Mouse (Mus musculus) right cerebral cortex, postnatal 25 days (tissue): ENCODE data around the gene Robo1.

Experiments
- DNase-seq: peaks from one replicate; pipeline ENCODE4 v3.0.0; 2022

The Robo1 gene

GRCm38 (mm10) chr16:73024326-73024725 lies 716.2 kb downstream of the Robo1 start:
- no peak for DNase-seq

GRCm38 (mm10) chr16:73027692-73028091 lies 719.6 kb downstream of the Robo1 start:
- DNase-seq = no peak

GRCm38 (mm10) chr16:73030999-73031398 lies 722.9 kb downstream of the Robo1 start:
- DNase-seq = no peak

DNA sequence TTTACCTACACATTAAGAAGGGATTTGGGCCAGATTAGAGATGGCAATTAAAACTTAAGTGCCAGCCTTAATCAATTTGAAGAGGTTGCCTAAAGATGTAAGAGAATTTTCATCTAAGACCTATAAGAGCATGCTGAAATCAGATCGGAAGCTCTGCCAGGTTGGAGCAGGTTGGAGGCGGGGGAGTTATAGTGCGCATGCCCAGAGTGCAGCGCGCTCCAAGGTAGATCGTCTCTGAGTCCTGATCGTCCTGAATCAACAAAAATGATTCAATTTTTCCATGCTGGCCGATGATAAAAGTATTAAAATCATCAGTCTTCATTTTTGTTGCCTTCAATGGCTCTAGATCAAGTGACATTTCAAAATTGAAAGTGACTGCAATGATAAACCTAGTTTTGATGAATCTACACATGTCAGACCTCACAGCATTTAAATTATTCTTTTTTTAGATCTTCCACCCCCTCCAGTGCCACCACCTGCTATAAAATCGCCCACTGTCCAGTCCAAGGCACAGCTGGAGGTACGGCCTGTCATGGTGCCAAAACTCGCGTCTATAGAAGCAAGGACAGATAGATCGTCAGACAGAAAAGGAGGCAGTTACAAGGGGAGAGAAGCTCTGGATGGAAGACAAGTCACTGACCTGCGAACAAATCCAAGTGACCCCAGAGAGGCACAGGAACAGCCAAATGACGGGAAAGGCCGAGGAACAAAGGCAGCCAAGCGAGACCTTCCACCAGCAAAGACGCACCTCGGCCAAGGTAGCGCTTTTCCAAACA lies 727.3 kb downstream of the Robo1 start:
- DNase-seq = no peak

- DNase-seq = no peak
These were observed 730.4 kb downstream of the Robo1 start for GRCm38 (mm10) chr16:73038552-73038951.

DNA sequence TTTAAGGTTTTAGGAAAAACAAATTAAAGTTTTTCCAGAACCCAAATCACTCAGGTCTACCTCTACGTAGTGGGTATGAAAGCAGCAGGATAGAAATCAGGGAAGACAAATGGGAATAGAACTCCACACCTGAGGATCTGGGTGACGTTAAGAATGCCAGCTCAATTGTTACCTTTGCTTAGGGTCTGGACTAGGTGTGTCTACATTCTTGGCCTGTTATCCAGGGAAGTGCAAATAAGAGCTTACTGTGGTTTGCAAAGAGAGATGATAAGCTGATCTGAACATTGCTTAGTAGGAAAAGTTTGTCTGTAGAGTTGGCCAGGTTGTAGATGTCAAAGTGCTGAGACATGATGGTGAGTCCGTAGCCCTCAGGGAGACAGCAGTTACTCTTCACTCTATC lies 754.4 kb downstream of the Robo1 start:
- no peak for DNase-seq

- DNase-seq = no peak
These were observed 759.7 kb downstream of the Robo1 start for GRCm38 (mm10) chr16:73067782-73068181.

DNA sequence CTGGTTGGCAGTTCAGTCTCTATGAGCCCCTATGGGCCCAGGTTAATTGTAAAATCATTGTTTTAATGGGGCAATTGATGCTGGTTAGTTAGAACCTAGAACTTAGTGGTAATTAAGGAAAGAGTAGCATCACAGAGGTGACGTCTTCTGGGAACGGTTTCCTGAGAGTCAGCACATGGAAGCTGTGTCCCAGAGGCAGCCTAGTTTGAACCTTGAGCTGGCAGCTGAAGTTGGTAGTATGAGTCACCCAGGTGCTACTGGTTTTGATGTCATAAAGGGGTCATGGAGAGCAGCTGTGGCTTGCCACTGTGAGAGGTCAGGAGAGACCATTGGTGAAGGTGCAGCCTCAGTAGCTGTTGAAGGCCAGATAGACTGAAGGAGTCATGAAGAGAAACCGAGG lies 763.9 kb downstream of the Robo1 start:
- no peak for DNase-seq

- no peak for DNase-seq
These were observed 764.8 kb downstream of the Robo1 start for GRCm38 (mm10) chr16:73072883-73073282.

DNA sequence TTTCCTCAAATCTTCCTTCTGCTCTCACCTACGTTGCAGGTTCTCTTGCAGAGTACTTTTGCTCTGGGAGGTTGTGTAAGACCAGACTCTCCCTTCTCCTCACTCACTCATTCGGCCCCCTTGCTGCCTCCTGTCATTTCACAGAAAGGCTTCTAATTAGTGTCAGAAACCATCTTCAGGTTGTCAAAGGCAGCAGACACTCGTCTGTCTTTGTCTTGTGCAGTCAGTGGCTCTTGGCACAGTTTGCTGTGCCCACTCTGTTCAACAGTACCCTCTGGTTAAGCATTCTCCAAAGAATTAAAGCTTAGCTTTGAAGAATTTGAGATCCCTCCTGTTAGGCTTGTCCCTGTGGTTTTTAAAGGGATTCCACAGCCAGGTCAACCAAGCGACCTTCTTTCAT lies 774.3 kb downstream of the Robo1 start:
- no peak for DNase-seq

GRCm38 (mm10) chr16:73083077-73083476 lies 775.0 kb downstream of the Robo1 start:
- no peak for DNase-seq
